Mouse (Mus musculus) ES-E14 (cell line): ENCODE data around the gene Nfib. TPM values are rescaled to one million over a fixed set of nuclear protein-coding genes. Genes with fewer than 3 reads are reported as not detected.

Experiments used
- DNase-seq: peaks from one replicate; pipeline ENCODE4 v3.0.0-alpha.2; 2013; ENCODE audit warnings: low read depth, low spot score
- H3K27ac ChIP-seq: 2 replicates; pipeline ENCODE4 v1.5.1; 2012; ENCODE audit warnings: low read depth, mild to moderate bottlenecking, low read length, moderate library complexity, mixed read lengths; ENCODE audit not compliant: poor library complexity, insufficient read depth, severe bottlenecking
- H3K36me3 ChIP-seq: 2 replicates; pipeline ENCODE4 v1.6.1; 2012; ENCODE audit warnings: mild to moderate bottlenecking, low read length, moderate library complexity, mixed read lengths; ENCODE audit not compliant: control insufficient read depth, poor library complexity, insufficient read depth, severe bottlenecking
- H3K4me1 ChIP-seq, 2 experiments: fragments of 150-350 bp in 1 of 2; sonication (generic) in 1 of 2; 2 replicates each; pipeline ENCODE4 v1.6.1; 2012; ENCODE audit warnings: low read length in 2 of 2, mild to moderate bottlenecking in 1 of 2, mixed read lengths in 1 of 2; ENCODE audit not compliant: control insufficient read depth in 2 of 2, insufficient read depth in 2 of 2, poor library complexity in 1 of 2
- H3K4me3 ChIP-seq, 2 experiments: fragments of 150-350 bp in 1 of 2; sonication (generic) in 1 of 2; 2 replicates each; pipeline ENCODE4 v1.5.1; 2012; ENCODE audit warnings: low read length in 2 of 2, low read depth in 1 of 2, mild to moderate bottlenecking in 1 of 2, mixed read lengths in 1 of 2; ENCODE audit not compliant: insufficient read depth in 1 of 2, poor library complexity in 1 of 2, severe bottlenecking in 1 of 2
- H3K9ac ChIP-seq: 2 replicates; pipeline ENCODE4 v1.6.1; 2012; ENCODE audit warnings: low read depth, mild to moderate bottlenecking, low read length, mixed read lengths; ENCODE audit not compliant: poor library complexity, insufficient read depth, severe bottlenecking
- H3K9me3 ChIP-seq: fragments of 150-350 bp; sonication (generic); 2 replicates; pipeline ENCODE4 v1.6.1; 2012; ENCODE audit warnings: low read depth, mild to moderate bottlenecking, low read length; ENCODE audit not compliant: control insufficient read depth, insufficient read depth
- CHD2 ChIP-seq: IDR thresholded peaks from 2 replicates; pipeline ENCODE4 v1.6.1; 2014; ENCODE audit warnings: mild to moderate bottlenecking, low read depth, low read length, inconsistent platforms
- HCFC1 ChIP-seq: IDR thresholded peaks from 2 replicates; pipeline ENCODE4 v1.6.1; 2012; ENCODE audit warnings: low read length, inconsistent platforms, borderline replicate concordance; ENCODE audit not compliant: insufficient read depth
- MAFK ChIP-seq: IDR thresholded peaks from 2 replicates; pipeline ENCODE4 v1.6.1; 2014; ENCODE audit warnings: mild to moderate bottlenecking, low read depth, low read length, inconsistent platforms; ENCODE audit not compliant: insufficient read depth
- ZC3H11A ChIP-seq: IDR thresholded peaks from 2 replicates; pipeline ENCODE4 v1.6.1; 2012; ENCODE audit warnings: low read depth, mild to moderate bottlenecking, inconsistent platforms, low read length, borderline replicate concordance
- ZNF384 ChIP-seq: IDR thresholded peaks from 2 replicates; pipeline ENCODE4 v1.6.1; 2012; ENCODE audit warnings: low read depth, low read length, inconsistent platforms
- in situ Hi-C, 2 experiments: fragments of 600-800 bp; cut with MboI; formaldehyde crosslinking; loops; one replicate each; pipeline ENCODE4 v1.15.1; 2025; ENCODE audit warnings: low sequenced_read_pairs in 2 of 2, inconsistent platforms in 1 of 2; ENCODE audit not compliant: unreplicated experiment in 2 of 2
- total RNA-seq: library from RNA; depleted of rRNA; stranded (reverse); fragments of 300-350 nt; gene quantifications from 2 replicates; pipeline ENCODE4 v1.2.3, GENCODE M21; 2012

Gene Nfib
- total RNA-seq, 1 experiment: 8.9 TPM

DNA sequence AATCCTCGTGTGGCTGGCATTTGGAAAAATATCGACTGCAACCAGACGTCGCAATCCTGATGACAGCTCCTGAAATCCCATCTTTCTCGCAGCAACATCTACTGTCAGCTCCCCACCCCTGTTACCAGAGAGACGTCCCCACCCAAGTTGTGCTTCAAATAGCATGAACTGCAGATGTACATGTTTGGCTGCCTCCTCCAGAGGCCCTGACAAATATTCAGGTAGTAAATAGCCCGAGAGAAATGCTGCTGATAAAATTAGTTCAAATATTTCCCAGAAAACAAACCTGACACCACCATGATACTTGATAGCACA lies 132.3 kb downstream of the Nfib start:
- no peak for TF ChIP-seq HCFC1
- DNase-seq: no peak
- Histone ChIP-seq H3K4me3 (no peak overlapping the region), H3K36me3 (no peaks in the 10 kb centered on the region), H3K27ac (no peak overlapping the region), H3K9me3 (no peaks in the 10 kb centered on the region), H3K4me1 (no peaks in the 10 kb centered on the region), H3K9ac (no peak overlapping the region)
- in situ Hi-C loops: no loop called here

DNA sequence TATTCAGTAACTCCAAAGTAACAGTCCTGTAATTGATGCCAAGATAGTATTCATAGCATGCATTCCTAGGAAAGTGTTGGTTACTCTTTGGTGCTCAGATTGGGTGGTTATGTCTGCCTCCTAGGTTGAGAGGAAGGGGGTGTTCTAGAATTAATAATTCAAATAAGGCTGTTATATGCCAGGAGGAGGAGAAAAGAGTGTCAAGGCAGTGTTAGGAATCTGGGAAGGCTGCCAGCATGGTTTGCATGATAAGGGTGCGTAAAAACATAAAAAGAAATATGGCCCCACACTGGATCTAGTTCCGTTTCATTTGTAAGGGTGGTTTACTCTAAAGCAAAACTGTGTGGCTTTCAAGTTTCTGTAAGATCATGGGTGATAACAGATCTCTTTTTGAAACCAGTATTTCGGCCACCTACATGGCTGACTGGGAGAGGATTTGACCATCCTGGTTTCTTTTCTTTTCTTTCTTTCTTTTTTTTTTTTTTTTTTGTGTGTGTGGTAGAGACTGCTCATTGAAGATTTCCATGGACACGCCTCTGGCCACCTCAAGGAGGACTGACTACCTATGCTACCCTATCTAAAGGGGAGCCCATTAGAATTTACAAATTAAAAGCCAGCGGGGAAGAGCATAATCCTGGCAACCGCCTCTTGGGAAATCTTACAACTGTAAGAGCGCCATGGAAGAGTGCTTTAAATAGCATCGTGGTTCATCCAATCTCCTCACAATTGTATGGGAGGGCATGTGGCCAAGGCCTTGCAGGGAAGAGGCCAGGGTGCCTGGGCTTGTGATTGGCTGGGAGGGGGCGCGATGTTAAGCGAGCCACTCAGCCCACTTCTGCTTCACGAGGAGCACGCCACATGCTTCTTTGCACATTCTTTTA lies 132.9 kb downstream of the Nfib start:
- no peak for TF ChIP-seq ZNF384
- TF ChIP-seq ZC3H11A: no peak
- TF ChIP-seq CHD2: no peak
- no peak for TF ChIP-seq MAFK
- no peak for TF ChIP-seq HCFC1
- H3K36me3 ChIP-seq: no peaks in the 10 kb centered on the region
- H3K9ac ChIP-seq: no peak overlapping the region
- H3K9me3 ChIP-seq: no peaks in the 10 kb centered on the region
- H3K4me1 ChIP-seq: no peaks in the 10 kb centered on the region
- no peak overlapping the region for H3K27ac ChIP-seq
- in situ Hi-C loops: no loop called here
- DNase-seq: no peak
- H3K4me3 ChIP-seq: no peak overlapping the region

DNA sequence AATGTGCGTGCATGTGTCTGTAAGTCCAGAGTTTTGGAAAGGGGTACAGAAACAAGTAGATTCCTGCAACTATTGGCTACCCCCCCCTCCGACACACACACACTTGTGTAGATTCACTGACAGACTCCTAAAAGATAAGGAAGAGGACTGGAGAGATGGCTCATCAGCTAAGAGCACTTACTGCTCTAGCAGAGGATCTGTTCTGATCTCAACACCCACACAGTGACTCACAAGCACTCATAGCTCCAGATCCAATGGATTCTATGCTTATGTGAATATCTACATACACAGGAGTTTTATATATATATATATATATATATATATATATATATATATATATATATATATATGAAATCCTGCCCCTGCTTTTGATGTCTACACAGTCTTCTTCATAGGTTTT lies 146.7 kb downstream of the Nfib start:
- no peak for TF ChIP-seq ZNF384
- no peak for TF ChIP-seq ZC3H11A
- TF ChIP-seq HCFC1: no peak
- no peak for TF ChIP-seq MAFK
- no peak for TF ChIP-seq CHD2
- Histone ChIP-seq H3K4me3 (no peak overlapping the region), H3K27ac (no peak overlapping the region), H3K36me3 (no peaks in the 10 kb centered on the region), H3K4me1 (no peaks in the 10 kb centered on the region), H3K9me3 (no peaks in the 10 kb centered on the region), H3K9ac (no peak overlapping the region)
- no peak for DNase-seq
- in situ Hi-C loops: no loop called here

DNA sequence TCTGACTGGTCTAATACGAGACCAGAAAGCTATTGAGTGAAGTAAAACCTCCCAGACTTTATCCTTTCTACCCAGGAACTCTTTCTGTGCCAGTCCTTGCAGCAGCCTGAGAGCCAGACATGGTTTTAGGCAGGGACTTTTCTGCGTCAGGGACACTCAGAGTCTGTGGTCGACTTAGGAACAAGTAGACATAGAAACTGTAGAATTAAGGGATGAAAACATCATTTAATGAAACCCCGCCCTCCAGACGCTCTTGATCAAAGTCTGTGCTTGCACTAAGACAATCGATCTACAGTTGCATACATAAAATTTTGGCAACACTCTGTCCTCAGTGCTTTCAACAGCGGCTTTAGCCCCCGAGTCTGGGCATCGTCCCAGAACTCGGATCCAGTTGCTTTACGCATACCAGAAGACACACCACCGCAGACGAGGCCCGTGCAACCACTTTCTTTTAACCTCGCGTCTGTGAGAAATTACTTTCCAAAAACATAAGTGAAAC lies 149.8 kb downstream of the Nfib start:
- no peaks in the 10 kb centered on the region for H3K9me3 ChIP-seq
- no peak overlapping the region for H3K4me3 ChIP-seq
- H3K4me1 ChIP-seq: no peaks in the 10 kb centered on the region
- TF ChIP-seq HCFC1 (no peak), ZNF384 (no peak), ZC3H11A (no peak), CHD2 (no peak), MAFK (no peak)
- no peak overlapping the region for H3K27ac ChIP-seq
- no peak overlapping the region for H3K9ac ChIP-seq
- in situ Hi-C loops: no loop called here
- no peaks in the 10 kb centered on the region for H3K36me3 ChIP-seq
- DNase-seq: no peak
